Mouse (Mus musculus) hindbrain, embryonic 11.5 days (tissue): ENCODE measurements around the gene Rpl4. TPM values are rescaled to one million over a fixed set of nuclear protein-coding genes. Genes with fewer than 3 reads are reported as not detected.
A peak's percentile ranks its signal among the peaks of the same experiment; 100 is the strongest.
"Not testable (repeated sequence)": the region's sequence is repeated elsewhere in the genome, so short reads cannot be mapped to it uniquely, and the experiment has no call there.

Experiments
- ATAC-seq: fragments of 200-750 bp; cut with Nextera tagmentation; 2 replicates; pipeline ENCODE4 v1.8.0; 2017; ENCODE audit warnings: mild to moderate bottlenecking, moderate TSS enrichment, moderate library complexity; ENCODE audit not compliant: low FRiP score
- DNase-seq: peaks from one replicate; pipeline ENCODE4 v3.0.0-alpha.2; 2015; ENCODE audit warnings: low spot score
- H3K27ac ChIP-seq: fragments of 300-500 bp; sonication (generic); 2 replicates; pipeline ENCODE4 v1.5.1; 2014; ENCODE audit warnings: mild to moderate bottlenecking, low read depth, low read length
- H3K27me3 ChIP-seq: fragments of 300-500 bp; sonication (generic); 2 replicates; pipeline ENCODE4 v1.6.1; 2014; ENCODE audit warnings: mild to moderate bottlenecking, low read length, moderate library complexity, mixed read lengths; ENCODE audit not compliant: control insufficient read depth, insufficient read depth
- H3K36me3 ChIP-seq: fragments of 300-500 bp; sonication (generic); 2 replicates; pipeline ENCODE4 v1.6.1; 2014; ENCODE audit warnings: mild to moderate bottlenecking, low read length, moderate library complexity, mixed read lengths; ENCODE audit not compliant: control insufficient read depth, insufficient read depth
- H3K4me1 ChIP-seq: fragments of 300-500 bp; sonication (generic); replicated peaks from 2 replicates; pipeline ENCODE4 v1.6.1; 2014; ENCODE audit warnings: low read length, mixed read lengths; ENCODE audit not compliant: control insufficient read depth, insufficient read depth
- H3K4me2 ChIP-seq: fragments of 300-500 bp; sonication (generic); replicated peaks from 2 replicates; pipeline ENCODE4 v1.6.1; 2014; ENCODE audit warnings: mild to moderate bottlenecking, low read depth, low read length
- H3K4me3 ChIP-seq: fragments of 300-500 bp; sonication (generic); 2 replicates; pipeline ENCODE4 v1.5.1; 2014; ENCODE audit warnings: low read depth, low read length
- H3K9ac ChIP-seq: fragments of 300-500 bp; sonication (generic); 2 replicates; pipeline ENCODE4 v1.6.1; 2014; ENCODE audit warnings: low read depth, low read length
- H3K9me3 ChIP-seq: fragments of 300-500 bp; sonication (generic); 2 replicates; pipeline ENCODE4 v1.6.1; 2016; ENCODE audit warnings: low read length; ENCODE audit not compliant: control insufficient read depth
- WGBS: fragments of 180-500 bp; shearing (Covaris S2); extraction: QIAGEN DNeasy Blood & Tissue Kit; methylation state at CpG from one replicate; pipeline ENCODE4 v1.1.7; 2014; 5-methylcytosine and 5-hydroxymethylcytosine counted together
- polyA plus RNA-seq: library from polyadenylated mRNA; unstranded; fragments of >200 nt; fragmentation: Nextera tagmentation; extraction: Ambion mirVana; gene quantifications from 2 replicates; pipeline ENCODE4 v1.2.1, GENCODE M21; 2014

Gene Rpl4
- polyA plus RNA-seq, 1 experiment from 2014 or later: 1,121 TPM

DNA sequence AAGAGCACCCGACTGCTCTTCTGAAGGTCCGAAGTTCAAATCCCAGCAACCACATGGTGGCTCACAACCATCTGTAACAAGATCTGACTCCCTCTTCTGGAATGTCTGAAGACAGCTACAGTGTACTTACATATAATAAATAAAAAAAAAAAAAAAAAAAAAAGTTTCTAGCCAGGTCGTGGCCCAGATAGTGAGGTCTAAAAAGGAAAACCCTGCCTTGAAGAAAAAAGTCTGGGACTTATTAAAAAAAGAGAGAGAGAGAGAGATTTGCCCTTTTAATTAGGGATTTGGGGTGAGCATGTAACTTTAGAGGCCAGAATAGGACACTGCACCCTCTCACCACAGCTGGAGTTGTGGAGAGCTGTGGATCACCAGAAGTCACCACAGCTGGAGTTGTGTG is 3.2 kb upstream of the Rpl4 start:
- WGBS: 96% methylated on average over 3 of the region's 3 CpGs
- ATAC-seq, H3K9ac ChIP-seq, H3K9me3 ChIP-seq, H3K36me3 ChIP-seq, H3K4me2 ChIP-seq, H3K4me1 ChIP-seq, H3K4me3 ChIP-seq, DNase-seq, H3K27me3 ChIP-seq, H3K27ac ChIP-seq: not testable (repeated sequence)

DNA sequence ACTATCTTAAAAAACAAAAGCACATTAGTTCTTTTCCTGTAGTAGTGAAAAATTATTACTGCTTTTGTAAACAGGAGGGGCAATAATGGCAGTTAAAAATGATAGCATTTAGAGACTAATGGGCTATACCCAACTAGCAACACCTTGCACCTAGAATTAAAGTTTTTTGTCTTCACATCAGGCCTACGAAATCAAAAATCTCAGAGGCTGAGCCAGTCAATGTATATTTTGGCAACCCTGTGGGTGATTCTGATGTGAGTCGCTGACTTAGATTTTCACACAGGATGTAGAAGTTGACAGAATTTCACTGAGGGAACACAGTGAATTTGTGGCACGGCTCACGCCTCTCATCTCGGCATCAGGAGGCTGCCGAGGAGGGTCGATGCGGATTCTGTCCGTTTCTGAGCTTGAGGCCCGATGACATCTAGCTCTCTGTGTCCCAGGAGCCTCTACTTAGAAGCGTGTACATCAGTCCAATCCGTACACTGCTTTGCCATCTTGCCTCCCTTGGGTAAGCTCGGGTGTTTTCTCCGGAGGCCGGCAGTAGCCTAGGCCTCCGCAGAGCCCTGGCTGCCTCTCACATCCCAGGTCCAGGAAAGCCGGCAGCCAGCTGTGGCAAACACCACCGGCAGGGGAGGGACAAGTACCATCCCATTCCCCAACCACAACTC is 895 bp upstream of the Rpl4 start:
- no peaks in the 10 kb centered on the region; the same call in 1 of the 2 replicates for H3K4me1 ChIP-seq
- H3K9ac ChIP-seq: peak overlapping the region; percentile 72
- DNase-seq (no peak), ATAC-seq (0 out of 2 replicates have a peak, but pooled peaks have one; percentile 61)
- 3% methylated on average over 18 of the region's 18 CpGs for WGBS
- H3K4me2 ChIP-seq: peak overlapping the region; percentile 49
- peaks cover 12% of the 10 kb centered on the region for H3K36me3 ChIP-seq
- H3K4me3 ChIP-seq: peak overlapping the region; percentile 85
- H3K27ac ChIP-seq: peak overlapping the region; percentile 87
- H3K9me3 ChIP-seq: no peaks in the 10 kb centered on the region
- no peaks in the 10 kb centered on the region for H3K27me3 ChIP-seq

DNA sequence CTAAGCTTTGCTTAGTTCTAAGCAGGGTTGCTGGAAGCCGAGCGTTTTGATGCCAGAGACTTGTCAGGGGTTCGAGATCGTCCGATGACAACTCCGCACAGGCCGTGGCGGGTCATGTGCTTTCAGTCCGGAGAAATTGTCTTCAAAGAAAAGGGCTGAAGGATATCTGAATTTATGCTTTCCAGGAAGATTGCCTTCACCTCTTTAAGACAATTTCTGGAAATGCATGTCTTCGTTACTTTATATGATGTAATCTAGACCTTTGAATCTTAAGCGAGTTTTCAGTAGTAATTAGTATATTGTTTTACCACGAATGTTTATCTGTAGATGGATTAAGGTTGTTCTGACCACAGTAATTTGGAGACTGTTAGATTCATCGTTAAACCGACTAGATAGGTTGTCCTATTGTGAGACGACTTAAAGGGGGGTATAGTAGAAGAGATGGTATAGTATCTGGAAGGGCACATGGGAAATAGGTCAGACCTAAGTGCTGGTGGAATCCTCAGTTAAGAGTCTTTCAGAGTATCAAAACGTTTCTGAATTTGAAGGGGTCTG is 568 bp downstream of the Rpl4 start:
- Histone ChIP-seq H3K9ac (peak overlapping the region; percentile 81), H3K27ac (peak overlapping the region; percentile 87; the same call in 1 of the 2 replicates), H3K4me2 (peak overlapping the region; percentile 62), H3K4me1 (no peaks in the 10 kb centered on the region; the same call in 1 of the 2 replicates), H3K36me3 (peaks cover 17% of the 10 kb centered on the region), H3K27me3 (no peaks in the 10 kb centered on the region), H3K9me3 (no peaks in the 10 kb centered on the region), H3K4me3 (peak overlapping the region; percentile 85)
- 1% methylated on average over 16 of the region's 16 CpGs for WGBS
- no peak for DNase-seq
- no peak for ATAC-seq

DNA sequence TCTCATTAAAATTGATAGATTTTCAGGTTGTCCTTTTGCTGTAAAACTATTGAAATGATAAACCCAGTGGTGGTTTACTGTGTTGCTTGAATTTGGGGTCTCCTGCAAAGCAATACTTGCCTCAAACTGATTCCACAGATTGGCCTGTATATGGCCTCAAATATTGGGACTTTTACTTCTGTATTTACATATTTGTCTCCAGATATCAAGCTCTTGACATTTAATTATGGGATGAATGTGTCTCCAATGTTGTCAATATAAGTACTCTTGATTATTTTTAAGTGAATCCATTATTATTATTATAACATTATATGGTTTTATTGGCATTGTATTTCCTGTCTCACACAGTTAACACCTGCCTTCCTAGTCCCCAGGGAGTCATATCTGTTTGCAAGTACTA is 1.2 kb downstream of the Rpl4 start:
- Histone ChIP-seq H3K27ac (no peak overlapping the region), H3K4me1 (no peaks in the 10 kb centered on the region; the same call in 1 of the 2 replicates), H3K36me3 (peaks cover 17% of the 10 kb centered on the region), H3K4me3 (peak overlapping the region; percentile 85), H3K9me3 (no peaks in the 10 kb centered on the region), H3K9ac (no peak overlapping the region), H3K4me2 (peak overlapping the region; percentile 62), H3K27me3 (no peaks in the 10 kb centered on the region)
- DNase-seq: no peak
- ATAC-seq: no peak

DNA sequence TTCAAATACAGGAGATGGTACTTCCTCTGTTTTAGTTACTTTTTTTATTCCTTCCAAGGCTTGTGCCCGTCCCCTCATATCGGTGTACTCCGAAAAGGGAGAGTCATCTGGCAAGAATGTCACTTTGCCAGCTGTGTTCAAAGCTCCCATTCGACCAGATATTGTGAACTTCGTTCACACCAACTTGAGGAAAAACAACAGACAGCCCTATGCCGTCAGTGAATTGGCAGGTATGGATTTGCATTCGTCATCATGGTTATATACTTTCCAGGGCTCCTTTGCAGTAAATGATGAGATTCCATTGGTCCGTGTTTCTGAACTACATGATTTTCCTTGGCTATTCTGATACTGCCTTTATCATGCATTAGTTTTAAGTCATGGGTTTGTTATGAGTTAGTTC is 1.6 kb downstream of the Rpl4 start:
- ATAC-seq (no peak), DNase-seq (no peak)
- Histone ChIP-seq H3K9ac (no peak overlapping the region), H3K4me3 (no peak overlapping the region), H3K4me1 (peaks cover 1% of the 10 kb centered on the region), H3K27ac (no peak overlapping the region), H3K27me3 (no peaks in the 10 kb centered on the region), H3K4me2 (peak overlapping the region; percentile 62; the same call in 1 of the 2 replicates), H3K9me3 (no peaks in the 10 kb centered on the region), H3K36me3 (peaks cover 17% of the 10 kb centered on the region)
- WGBS: 78% methylated on average over 8 of the region's 8 CpGs

DNA sequence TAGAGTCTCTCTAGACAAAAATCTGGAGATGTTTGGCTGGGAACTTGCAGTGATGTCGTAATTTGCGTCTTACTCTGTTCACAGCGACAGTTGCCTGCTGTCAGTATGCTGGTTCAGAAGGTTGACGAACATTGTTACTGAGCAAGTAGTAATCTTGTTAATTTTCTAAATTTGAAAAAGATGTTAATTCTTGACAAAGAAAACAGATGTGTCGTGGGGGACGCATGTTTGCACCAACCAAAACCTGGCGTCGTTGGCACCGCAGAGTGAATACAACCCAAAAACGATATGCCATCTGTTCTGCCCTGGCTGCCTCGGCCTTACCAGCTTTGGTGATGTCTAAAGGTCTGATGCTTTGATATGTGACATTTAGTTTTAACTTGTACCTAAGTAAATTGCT is 2.2 kb downstream of the Rpl4 start:
- H3K9ac ChIP-seq: no peak overlapping the region
- peaks cover 17% of the 10 kb centered on the region for H3K36me3 ChIP-seq
- H3K4me1 ChIP-seq: peaks cover 3% of the 10 kb centered on the region
- H3K27me3 ChIP-seq: no peaks in the 10 kb centered on the region
- H3K4me3 ChIP-seq: no peak overlapping the region
- H3K9me3 ChIP-seq: no peaks in the 10 kb centered on the region
- H3K27ac ChIP-seq: no peak overlapping the region
- DNase-seq (no peak), ATAC-seq (no peak)
- WGBS: 94% methylated on average over 11 of the region's 11 CpGs
- no peak overlapping the region for H3K4me2 ChIP-seq

DNA sequence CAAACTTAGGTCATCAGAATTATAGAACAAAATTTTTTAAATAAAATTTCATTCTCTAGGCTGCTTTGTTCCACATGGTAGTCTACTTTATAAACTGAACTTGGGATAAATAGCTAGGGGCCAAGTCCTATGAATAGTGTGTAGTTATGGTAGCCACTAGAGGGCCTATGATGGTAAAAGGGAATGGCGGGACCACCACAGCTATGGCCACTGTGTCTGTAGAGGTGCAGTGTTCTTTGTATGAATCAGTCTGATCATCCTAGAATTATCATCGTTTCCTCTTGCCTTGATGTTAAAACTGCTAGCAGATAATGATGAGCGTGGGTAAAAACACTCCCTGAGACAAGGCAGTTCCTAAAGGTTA is 5.4 kb downstream of the Rpl4 start:
- Histone ChIP-seq H3K9me3 (no peaks in the 10 kb centered on the region), H3K4me2 (peak overlapping the region; percentile 32), H3K4me1 (peaks cover 3% of the 10 kb centered on the region), H3K27me3 (no peaks in the 10 kb centered on the region), H3K27ac (peak overlapping the region; percentile 73), H3K36me3 (peaks cover 17% of the 10 kb centered on the region), H3K9ac (no peak overlapping the region), H3K4me3 (peak overlapping the region; percentile 66)
- ATAC-seq (peak; percentile 78; the same call in 1 of the 2 replicates), DNase-seq (peak; percentile 61)
- 36% methylated on average over 3 of the region's 3 CpGs for WGBS

DNA sequence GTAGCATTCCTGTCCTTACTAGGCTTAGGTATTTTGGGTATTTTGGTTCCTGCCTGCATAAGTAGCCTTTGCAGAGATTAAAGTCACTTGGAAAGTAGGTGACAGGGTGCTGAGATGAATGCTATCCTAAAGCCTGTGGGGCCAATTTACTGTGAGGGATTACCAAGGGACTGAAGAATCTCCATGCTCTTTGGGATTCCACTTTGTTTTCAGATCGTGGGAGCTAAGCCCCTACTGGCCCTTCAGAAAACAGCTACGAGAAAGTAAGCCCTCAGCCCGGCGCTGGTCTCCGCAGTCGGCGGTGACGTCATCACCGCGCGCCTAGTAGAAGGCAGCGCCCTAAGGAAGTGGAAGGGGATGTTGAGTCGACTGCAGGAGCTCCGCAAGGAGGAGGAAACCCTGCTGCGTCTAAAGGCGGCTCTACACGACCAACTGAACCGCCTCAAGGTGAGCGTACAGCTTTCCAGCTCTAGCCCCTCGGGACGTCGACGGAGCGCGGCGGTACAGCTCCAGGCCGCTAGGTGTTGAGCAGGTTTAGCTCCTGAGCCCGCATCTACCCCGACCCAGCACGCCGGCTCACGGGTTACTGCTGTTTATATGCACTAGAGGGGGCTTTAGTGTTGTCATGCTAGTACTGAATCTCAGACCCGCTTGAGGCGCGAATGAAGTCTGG is 5.9 kb downstream of the Rpl4 start, which contains the start of gene Snapc5:
Gene Snapc5 (plus strand): TSS at position 301 of the 673 bp plus-strand sequence.
- Histone ChIP-seq H3K27ac (peak within 1 kb of the TSS; percentile 73), H3K36me3 (peaks cover 17% of the 10 kb centered on the region), H3K9ac (peak within 1 kb of the TSS; percentile 83), H3K4me2 (peak within 1 kb of the TSS; percentile 48), H3K4me3 (peak within 1 kb of the TSS; percentile 66), H3K4me1 (peaks cover 3% of the 10 kb centered on the region), H3K9me3 (no peaks in the 10 kb centered on the region), H3K27me3 (no peaks in the 10 kb centered on the region)
- ATAC-seq (peak; percentile 97), DNase-seq (peak; percentile 98)
- under 1% methylated on average over 35 of the region's 35 CpGs for WGBS
